Mouse (Mus musculus): ENCODE results near the gene Sgca.

DNA sequence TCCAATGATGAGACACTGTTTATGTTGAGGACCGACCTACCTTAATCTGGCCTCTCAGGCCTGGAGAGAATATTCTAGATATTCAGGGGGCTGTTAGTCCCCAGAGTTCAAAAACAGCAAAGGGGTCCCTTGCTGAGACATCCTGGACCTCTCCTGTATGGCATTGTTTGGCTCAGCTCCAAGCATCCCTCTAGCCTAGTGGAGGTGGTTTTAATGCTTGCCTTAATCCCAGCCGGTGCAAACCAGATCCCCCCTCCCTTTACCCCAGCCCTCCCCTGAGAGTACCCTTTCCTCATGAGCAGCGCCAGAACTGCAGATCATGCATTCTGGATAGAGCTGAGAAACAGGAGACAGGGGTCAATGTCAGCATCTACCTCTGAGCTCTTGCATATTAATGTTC is 36.4 kb upstream of the Sgca start:
- TF ChIP-seq CTCF (IDR thresholded peaks at IDR 0.05) (no peak), EP300 (IDR thresholded peaks at IDR 0.05) (no peak)
